Mouse (Mus musculus) stomach, embryonic 15.5 days (tissue): ENCODE data around the gene Mtfr2. TPM values are rescaled to one million over a fixed set of nuclear protein-coding genes. Genes with fewer than 3 reads are reported as not detected.

Experiments
- ATAC-seq: fragments of 200-750 bp; cut with Nextera tagmentation; 2 replicates; pipeline ENCODE4 v1.8.0; 2017; ENCODE audit warnings: low read depth, moderate number of reproducible peaks, moderate TSS enrichment; ENCODE audit not compliant: insufficient read depth, low FRiP score
- H3K27ac ChIP-seq: fragments of 300-500 bp; sonication (generic); 2 replicates; pipeline ENCODE4 v1.5.1; 2015; ENCODE audit warnings: mild to moderate bottlenecking, inconsistent platforms
- H3K27me3 ChIP-seq: fragments of 300-500 bp; sonication (generic); replicated peaks from 2 replicates; pipeline ENCODE4 v1.6.1; 2015; ENCODE audit warnings: inconsistent platforms
- H3K36me3 ChIP-seq: fragments of 300-500 bp; sonication (generic); 2 replicates; pipeline ENCODE4 v1.6.1; 2015; ENCODE audit warnings: inconsistent platforms
- H3K4me1 ChIP-seq: fragments of 300-500 bp; sonication (generic); 2 replicates; pipeline ENCODE4 v1.6.1; 2015; ENCODE audit warnings: inconsistent platforms
- H3K4me2 ChIP-seq: fragments of 300-500 bp; sonication (generic); 2 replicates; pipeline ENCODE4 v1.6.1; 2015; ENCODE audit warnings: mild to moderate bottlenecking, inconsistent platforms
- H3K4me3 ChIP-seq: fragments of 300-500 bp; sonication (generic); replicated peaks from 2 replicates; pipeline ENCODE4 v1.5.1; 2015; ENCODE audit warnings: inconsistent platforms
- H3K9ac ChIP-seq: fragments of 300-500 bp; sonication (generic); 2 replicates; pipeline ENCODE4 v1.6.1; 2015; ENCODE audit warnings: inconsistent platforms
- H3K9me3 ChIP-seq: fragments of 300-500 bp; sonication (generic); 2 replicates; pipeline ENCODE4 v1.6.1; 2016; ENCODE audit warnings: inconsistent platforms
- WGBS: fragments of 180-500 bp; shearing (Covaris S2); methylation state at CpG from one replicate; pipeline ENCODE4 v1.1.7; 2015; 5-methylcytosine and 5-hydroxymethylcytosine counted together
- polyA plus RNA-seq: library from polyadenylated mRNA; unstranded; fragments of >200 nt; fragmentation: Nextera tagmentation; extraction: Ambion mirVana; gene quantifications from 2 replicates; pipeline ENCODE4 v1.2.1, GENCODE M21; 2015

Gene Mtfr2
- polyA plus RNA-seq, 1 experiment from 2014 or later: 1.6 TPM

DNA sequence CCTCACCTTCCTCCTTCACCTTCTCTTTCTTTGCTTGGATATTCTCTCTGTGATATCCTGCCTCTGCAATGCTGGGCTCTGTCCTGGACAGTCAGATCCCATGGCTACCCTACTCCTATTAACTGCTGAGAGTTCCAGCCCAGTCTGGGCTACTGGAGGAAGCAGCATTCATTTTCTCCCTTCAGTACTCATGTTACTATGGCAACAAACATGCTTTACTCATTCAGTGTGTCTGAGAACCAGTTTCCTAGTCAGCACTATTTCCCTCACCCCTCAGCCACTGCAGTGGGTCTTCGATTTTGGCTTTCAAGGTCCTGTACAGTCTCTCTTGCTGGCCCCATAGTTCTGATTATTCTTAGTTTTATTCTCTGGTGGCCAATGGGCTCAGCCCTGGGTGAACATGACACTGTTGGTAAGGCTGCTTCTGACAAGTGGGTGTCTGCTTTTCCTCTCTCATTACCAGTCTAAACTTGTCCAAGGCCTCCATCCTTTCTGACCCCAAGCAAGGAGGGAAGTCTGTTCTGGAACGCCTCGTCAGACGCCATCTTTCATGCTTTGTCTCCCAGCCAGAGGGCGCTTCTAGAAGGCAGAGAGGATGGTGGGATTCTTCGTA, 35.3 kb downstream of the Mtfr2 start:
- 72% methylated on average over 6 of the region's 6 CpGs for WGBS
- no peaks in the 10 kb centered on the region for H3K36me3 ChIP-seq
- no peaks in the 10 kb centered on the region for H3K4me1 ChIP-seq
- H3K27me3 ChIP-seq: no peaks in the 10 kb centered on the region
- no peak overlapping the region for H3K4me3 ChIP-seq
- no peak for ATAC-seq
- no peak overlapping the region for H3K4me2 ChIP-seq
- H3K9me3 ChIP-seq: no peaks in the 10 kb centered on the region
- H3K27ac ChIP-seq: no peak overlapping the region
- no peak overlapping the region for H3K9ac ChIP-seq

DNA sequence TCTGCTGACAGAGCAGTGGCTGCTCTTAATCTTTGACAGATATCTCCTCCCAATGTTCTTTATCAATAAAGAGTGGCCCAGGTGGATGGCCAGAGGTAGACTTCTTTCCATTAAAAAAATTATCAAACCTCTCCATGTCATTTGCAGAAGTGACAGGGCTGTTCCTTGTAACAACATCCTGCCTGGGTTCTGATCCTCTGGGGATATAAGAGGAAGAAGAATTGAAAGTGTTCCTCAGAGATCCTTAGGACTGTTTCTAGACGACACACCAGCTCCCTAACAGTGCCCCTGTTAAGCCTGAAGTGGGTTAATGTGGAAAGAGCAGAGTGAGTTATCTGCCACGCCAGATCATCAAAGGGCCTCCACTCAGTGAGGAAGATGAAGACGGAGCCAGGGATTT, 43.0 kb downstream of the Mtfr2 start:
- 67% methylated on average over 3 of the region's 3 CpGs for WGBS
- H3K9me3 ChIP-seq: no peaks in the 10 kb centered on the region
- ATAC-seq: no peak

DNA sequence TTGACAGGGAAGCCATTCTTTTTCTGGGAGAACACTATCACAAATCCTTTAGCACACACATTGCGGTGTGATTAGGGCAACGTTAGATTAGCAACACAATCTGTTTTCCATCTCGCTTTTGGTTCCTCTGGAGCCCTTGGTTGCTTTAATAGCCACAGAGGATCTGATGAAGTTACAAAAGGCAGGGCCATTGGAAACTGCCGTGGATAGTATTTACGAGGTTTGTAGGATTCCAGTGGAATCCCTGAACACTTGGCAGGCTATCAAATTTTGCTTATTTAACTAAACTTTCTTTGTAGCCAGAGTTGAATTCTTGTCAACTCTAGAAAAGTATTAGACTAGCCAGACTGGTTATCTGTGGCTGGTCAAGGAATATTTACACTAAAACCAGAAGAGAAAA, 47.2 kb downstream of the Mtfr2 start:
- no peak for ATAC-seq
- Histone ChIP-seq H3K4me1 (peaks cover 4% of the 10 kb centered on the region), H3K9me3 (no peaks in the 10 kb centered on the region), H3K36me3 (no peaks in the 10 kb centered on the region), H3K27ac (no peak overlapping the region), H3K4me3 (no peak overlapping the region), H3K4me2 (no peak overlapping the region), H3K27me3 (no peaks in the 10 kb centered on the region), H3K9ac (no peak overlapping the region)
- WGBS: 36% methylated on average over 5 of the region's 5 CpGs

More for the DNA sequence above, 43.0 kb downstream of the Mtfr2 start:
- H3K4me2 ChIP-seq: no peak overlapping the region
- H3K36me3 ChIP-seq: no peaks in the 10 kb centered on the region
- no peak overlapping the region for H3K27ac ChIP-seq
- H3K4me3 ChIP-seq: no peak overlapping the region
- no peaks in the 10 kb centered on the region for H3K27me3 ChIP-seq
- no peak overlapping the region for H3K9ac ChIP-seq
- no peaks in the 10 kb centered on the region for H3K4me1 ChIP-seq

DNA sequence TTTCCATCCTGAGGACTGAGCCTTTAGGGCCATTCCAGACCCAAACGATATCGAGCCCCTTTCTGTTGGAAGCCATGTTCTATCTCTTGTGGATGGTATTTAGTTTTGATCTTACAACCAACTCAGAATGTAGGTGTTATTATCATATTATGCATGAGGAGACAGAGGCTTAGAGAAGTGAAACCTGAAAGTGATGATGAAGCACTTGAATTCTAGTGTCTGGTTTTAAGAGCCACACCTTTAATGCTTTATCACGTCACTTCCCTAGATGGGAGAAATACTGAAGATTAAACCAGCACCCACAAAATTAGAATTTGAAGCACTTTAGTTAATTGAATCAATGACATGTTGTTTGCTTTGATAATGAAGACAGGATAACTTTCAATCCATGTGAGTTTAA, 48.2 kb downstream of the Mtfr2 start:
- no peaks in the 10 kb centered on the region for H3K36me3 ChIP-seq
- WGBS: 90% methylated on average over 3 of the region's 3 CpGs
- peaks cover 10% of the 10 kb centered on the region for H3K4me1 ChIP-seq
- no peak overlapping the region for H3K4me3 ChIP-seq
- no peaks in the 10 kb centered on the region for H3K9me3 ChIP-seq
- H3K27ac ChIP-seq: no peak overlapping the region
- no peak overlapping the region for H3K4me2 ChIP-seq
- no peaks in the 10 kb centered on the region for H3K27me3 ChIP-seq
- ATAC-seq: no peak
- H3K9ac ChIP-seq: no peak overlapping the region

DNA sequence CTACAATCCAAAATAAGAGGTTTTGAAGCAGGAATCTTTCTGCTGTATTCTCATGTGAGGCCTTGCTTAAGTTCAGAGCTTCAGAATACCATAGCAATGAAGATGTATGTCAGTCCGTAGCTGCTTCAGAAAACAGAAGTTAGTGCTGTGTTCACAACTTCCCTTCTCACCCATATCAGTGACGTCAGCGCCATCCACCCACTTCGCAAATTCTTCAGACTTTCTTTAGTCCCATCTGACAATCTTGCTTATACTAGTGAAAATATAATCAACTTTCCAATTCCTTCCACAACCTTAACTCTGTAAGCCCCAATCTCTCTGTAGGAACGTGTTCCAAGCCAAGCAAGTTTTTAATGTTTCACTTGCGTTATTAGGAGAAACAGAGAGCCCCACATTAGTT, 50.7 kb downstream of the Mtfr2 start:
- peak overlapping the region; percentile 30 for H3K4me2 ChIP-seq
- WGBS: 34% methylated on average over 6 of the region's 6 CpGs
- H3K4me1 ChIP-seq: peaks cover 10% of the 10 kb centered on the region
- no peak overlapping the region for H3K4me3 ChIP-seq
- H3K9ac ChIP-seq: no peak overlapping the region
- H3K27me3 ChIP-seq: no peaks in the 10 kb centered on the region
- no peak for ATAC-seq
- no peaks in the 10 kb centered on the region for H3K36me3 ChIP-seq
- H3K9me3 ChIP-seq: no peaks in the 10 kb centered on the region
- H3K27ac ChIP-seq: peak overlapping the region; percentile 68; the same call in 1 of the 2 replicates

DNA sequence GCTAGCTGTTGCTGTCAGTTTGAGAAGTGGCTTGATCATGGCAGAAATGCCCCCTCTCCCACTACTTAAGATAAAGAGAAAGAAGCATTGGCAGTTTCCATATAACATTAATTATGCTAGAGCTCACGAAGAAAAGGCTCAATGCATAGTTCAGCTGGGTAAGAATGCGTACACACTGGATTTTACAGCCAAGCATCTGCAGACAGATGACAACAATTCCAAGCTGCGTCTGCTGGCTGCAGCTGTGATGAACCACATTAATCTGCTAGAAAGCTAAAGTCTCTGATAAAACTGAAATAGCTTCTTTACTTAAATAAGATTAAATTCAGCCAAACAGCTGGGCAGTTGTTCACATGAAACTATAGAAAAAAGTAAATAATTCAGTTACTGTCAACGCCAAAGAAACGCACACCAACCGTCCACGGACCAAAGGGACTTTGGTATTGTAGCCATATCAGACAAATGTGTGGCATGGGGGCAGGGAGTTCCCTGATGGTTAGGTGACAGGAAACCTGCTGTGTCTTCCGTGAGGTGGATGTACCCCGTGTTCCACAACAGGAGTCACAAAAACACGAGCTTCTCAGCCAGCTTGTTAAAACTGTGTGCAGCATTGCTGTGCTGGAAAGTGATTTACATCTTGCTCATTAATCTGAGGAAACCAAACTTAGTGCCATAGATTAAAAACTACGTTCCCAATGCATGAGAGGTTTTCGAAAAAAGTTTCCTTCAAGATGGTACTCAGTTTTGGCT, 51.2 kb downstream of the Mtfr2 start:
- H3K4me2 ChIP-seq: peak overlapping the region; percentile 30
- 35% methylated on average over 12 of the region's 12 CpGs for WGBS

DNA sequence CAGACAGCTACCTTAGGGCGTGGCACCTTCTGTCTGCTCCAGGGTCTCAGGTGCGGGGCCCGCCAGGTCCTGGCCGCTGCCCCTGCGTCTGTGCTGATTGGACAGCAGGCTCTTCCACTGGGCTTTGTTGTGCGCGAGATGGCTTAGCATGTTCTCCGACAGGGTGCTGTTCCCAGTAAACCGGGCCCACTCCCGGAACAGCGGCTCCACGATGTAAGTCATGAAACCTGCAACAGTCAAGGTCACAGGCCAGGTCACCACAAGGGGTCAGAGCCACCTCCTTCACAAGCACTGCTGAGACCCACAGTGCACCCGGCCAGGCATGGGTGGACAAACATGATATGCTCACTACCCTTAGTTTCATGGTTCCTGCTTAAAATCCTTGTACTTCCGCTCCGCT, 52.8 kb downstream of the Mtfr2 start:
- WGBS: 72% methylated on average over 15 of the region's 15 CpGs
- H3K9ac ChIP-seq: no peak overlapping the region
- no peak for ATAC-seq

More for the DNA sequence above, 51.2 kb downstream of the Mtfr2 start:
- Histone ChIP-seq H3K27me3 (no peaks in the 10 kb centered on the region), H3K4me3 (no peak overlapping the region), H3K36me3 (no peaks in the 10 kb centered on the region), H3K9me3 (no peaks in the 10 kb centered on the region), H3K4me1 (peaks cover 10% of the 10 kb centered on the region), H3K27ac (peak overlapping the region; percentile 68; the same call in 1 of the 2 replicates), H3K9ac (no peak overlapping the region)
- ATAC-seq: no peak

DNA sequence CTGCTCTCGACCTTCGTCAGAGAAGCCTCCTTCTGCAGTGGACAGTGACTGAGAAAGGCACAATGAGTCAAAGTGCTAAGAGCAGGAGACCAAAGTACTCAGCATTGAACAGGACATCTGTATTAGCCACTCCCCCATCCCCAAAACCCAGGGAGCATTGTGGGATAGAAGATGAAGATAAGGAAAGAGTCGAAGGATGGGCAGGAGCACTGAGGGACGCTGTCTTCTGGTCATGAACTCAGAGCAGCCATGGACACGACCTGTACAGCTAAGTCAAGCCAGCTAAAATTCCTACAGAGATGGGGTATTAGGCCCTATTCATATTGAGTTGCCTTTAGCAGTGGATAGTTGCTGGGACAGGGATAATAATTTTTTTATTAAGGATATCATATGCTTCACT, 55.4 kb downstream of the Mtfr2 start:
- Histone ChIP-seq H3K27ac (no peak overlapping the region), H3K4me2 (no peak overlapping the region), H3K9me3 (no peaks in the 10 kb centered on the region), H3K9ac (no peak overlapping the region), H3K4me1 (peaks cover 10% of the 10 kb centered on the region), H3K4me3 (no peak overlapping the region), H3K36me3 (no peaks in the 10 kb centered on the region), H3K27me3 (no peaks in the 10 kb centered on the region)
- no peak for ATAC-seq
- WGBS: 83% methylated on average over 5 of the region's 5 CpGs

More for the DNA sequence above, 52.8 kb downstream of the Mtfr2 start:
- H3K4me2 ChIP-seq: peak overlapping the region; percentile 37
- H3K9me3 ChIP-seq: no peaks in the 10 kb centered on the region
- peaks cover 10% of the 10 kb centered on the region for H3K4me1 ChIP-seq
- no peak overlapping the region for H3K4me3 ChIP-seq
- no peaks in the 10 kb centered on the region for H3K36me3 ChIP-seq
- H3K27me3 ChIP-seq: no peaks in the 10 kb centered on the region
- H3K27ac ChIP-seq: peak overlapping the region; percentile 32; the same call in 1 of the 2 replicates

DNA sequence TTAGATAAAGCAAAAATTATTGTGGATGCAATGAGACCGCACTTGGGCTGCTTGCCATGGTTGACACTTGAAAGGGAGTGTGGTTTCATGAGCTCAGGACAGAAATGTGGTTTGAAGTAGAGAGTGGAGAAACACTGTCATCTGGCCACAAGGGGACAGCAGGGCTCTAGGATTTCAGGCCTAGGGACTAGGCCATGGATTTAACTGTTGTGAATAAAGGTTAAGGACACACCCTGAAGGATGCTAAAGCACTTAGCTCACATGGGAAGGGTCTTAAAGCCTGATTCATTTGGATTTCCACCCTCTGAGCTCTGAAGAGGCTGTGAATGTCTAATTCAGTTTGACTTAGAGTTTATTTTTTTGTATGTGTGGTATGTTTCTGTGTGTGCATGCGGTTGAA, 57.9 kb downstream of the Mtfr2 start:
- no peak overlapping the region for H3K4me2 ChIP-seq
- WGBS: 80% methylated on average over 2 of the region's 2 CpGs
- H3K27me3 ChIP-seq: no peaks in the 10 kb centered on the region
- H3K4me1 ChIP-seq: peaks cover 1% of the 10 kb centered on the region; the same call in 1 of the 2 replicates
- no peak overlapping the region for H3K9ac ChIP-seq
- no peaks in the 10 kb centered on the region for H3K9me3 ChIP-seq
- ATAC-seq: no peak
- no peak overlapping the region for H3K27ac ChIP-seq
- H3K4me3 ChIP-seq: no peak overlapping the region
- H3K36me3 ChIP-seq: no peaks in the 10 kb centered on the region

DNA sequence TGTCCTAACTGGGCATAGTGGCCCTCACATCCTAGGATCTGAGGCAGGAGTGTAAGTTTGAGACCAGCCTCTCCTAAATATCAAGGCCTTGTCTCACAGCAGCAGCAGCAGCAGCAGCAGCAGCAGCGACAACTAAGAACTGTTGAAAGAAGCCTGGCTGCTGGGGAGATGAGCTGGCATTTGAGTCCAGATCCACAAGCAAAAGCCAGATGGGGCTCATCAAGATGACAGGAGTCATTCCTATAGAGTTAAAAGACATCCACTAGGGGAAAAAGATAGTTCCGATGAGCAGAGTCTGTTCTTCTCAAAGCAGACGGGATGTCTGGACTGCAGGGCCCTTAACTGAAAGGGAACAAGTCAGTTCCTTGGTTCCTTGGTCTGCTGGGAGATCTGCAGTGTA, 60.8 kb downstream of the Mtfr2 start:
- no peak overlapping the region for H3K4me3 ChIP-seq
- H3K9ac ChIP-seq: no peak overlapping the region
- 56% methylated on average over 3 of the region's 3 CpGs for WGBS
- H3K27me3 ChIP-seq: no peaks in the 10 kb centered on the region
- H3K4me1 ChIP-seq: no peaks in the 10 kb centered on the region
- H3K36me3 ChIP-seq: no peaks in the 10 kb centered on the region; the same call in 1 of the 2 replicates
- no peak overlapping the region for H3K27ac ChIP-seq
- H3K4me2 ChIP-seq: no peak overlapping the region
- ATAC-seq: no peak
- no peaks in the 10 kb centered on the region for H3K9me3 ChIP-seq

DNA sequence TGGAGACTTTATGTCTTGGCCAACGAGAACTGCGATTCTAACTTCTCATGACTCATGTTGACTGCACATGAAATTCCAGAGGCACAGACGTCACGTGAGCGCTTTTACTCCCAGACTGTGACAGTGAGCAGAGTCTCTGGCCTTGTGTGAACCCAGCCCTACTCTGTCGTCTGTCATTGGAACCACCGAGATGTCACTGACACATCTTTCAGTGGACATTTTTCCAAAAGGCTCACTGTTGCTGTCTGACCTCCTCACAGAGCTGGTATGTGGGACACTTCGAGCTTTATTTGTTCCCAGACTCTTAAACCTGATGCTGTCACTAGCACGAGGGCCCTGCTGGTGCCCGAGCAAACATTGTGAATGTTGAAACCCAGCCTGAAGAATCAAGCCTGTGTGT, 61.6 kb downstream of the Mtfr2 start:
- Histone ChIP-seq H3K27ac (no peak overlapping the region), H3K4me2 (no peak overlapping the region), H3K4me3 (no peak overlapping the region), H3K27me3 (no peaks in the 10 kb centered on the region), H3K9me3 (no peaks in the 10 kb centered on the region), H3K9ac (no peak overlapping the region), H3K4me1 (no peaks in the 10 kb centered on the region), H3K36me3 (no peaks in the 10 kb centered on the region; the same call in 1 of the 2 replicates)
- no peak for ATAC-seq
- WGBS: 65% methylated on average over 10 of the region's 10 CpGs
